Mouse (Mus musculus): Measurements from ENCODE around the gene Abca4. TPM values are rescaled to one million over a fixed set of nuclear protein-coding genes. Genes with fewer than 3 reads are reported as not detected.
A peak's percentile ranks its signal among the peaks of the same experiment; 100 is the strongest.

Abca4 gene
- 0.48 and 1.4 TPM in 2 replicates for polyA plus RNA-seq (2014; fragmentation: Nextera tagmentation; extraction: Ambion mirVana)

DNA sequence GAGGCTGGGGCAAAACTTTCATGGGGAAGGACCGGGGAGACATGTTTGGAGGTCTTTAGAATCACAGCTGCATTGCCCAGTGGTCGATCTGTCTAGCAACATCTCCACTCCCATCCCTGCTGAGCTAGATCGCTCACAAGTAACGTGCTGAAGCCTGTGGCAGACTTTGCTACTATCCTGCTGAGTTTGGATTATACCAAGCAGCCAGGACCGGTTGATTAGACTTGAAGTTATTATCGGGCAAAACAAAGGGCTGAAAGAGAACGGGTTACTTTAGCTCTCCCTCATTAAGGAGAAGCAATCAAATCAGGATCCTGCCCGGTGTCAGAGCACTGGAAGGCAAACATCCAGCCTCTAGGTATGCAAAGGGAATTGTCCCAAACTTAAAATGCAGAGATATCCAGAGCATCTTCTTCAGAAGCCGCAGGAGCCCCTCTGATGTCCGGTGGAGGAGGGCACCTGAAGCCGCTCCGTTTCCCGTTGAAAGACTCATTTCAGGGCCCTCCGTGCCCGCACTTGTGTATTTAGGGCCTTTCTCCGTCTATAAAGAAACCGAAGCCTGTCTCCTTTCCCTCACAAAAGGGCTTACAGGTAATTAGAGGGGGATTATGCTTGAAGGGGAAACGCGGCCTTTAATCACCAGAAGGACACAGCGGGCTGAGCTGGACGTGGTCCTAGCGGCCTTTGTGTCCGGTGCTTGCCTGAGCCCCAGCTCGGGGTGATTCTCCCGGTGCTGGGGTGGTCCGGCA lies at the start of gene Abca4:
Gene Abca4, plus strand, starts transcription at position 645 of the 749 bp plus-strand sequence.
- Histone ChIP-seq H3K36me3 (ENCODE audit: control insufficient read depth, insufficient read depth, low read length) (no peaks in the 10 kb centered on the region), H3K4me2 (ENCODE audit: low read length) (peak within 1 kb of the TSS; percentile 48), H3K27ac (ENCODE audit: low read depth, low read length) (no peak within 1 kb of the TSS), H3K27me3 (replicated peaks; ENCODE audit: control insufficient read depth, insufficient read depth, low read length) (peaks cover 38% of the 10 kb centered on the region), H3K4me3 (ENCODE audit: low read depth, low read length) (peak within 1 kb of the TSS; percentile 13; the same call in 1 of the 2 replicates), H3K9ac (ENCODE audit: low read length) (peak within 1 kb of the TSS; percentile 22), H3K4me1 (ENCODE audit: control insufficient read depth, insufficient read depth, low read length) (peaks cover 43% of the 10 kb centered on the region), H3K9me3 (replicated peaks; ENCODE audit: control insufficient read depth, low read length) (no peaks in the 10 kb centered on the region)
- DNase-seq (ENCODE audit: low spot score) (peak; percentile 74), ATAC-seq (0 out of 2 replicates have a peak, but pooled peaks have one; percentile 2)
- WGBS: under 1% methylated on average over 26 of the region's 26 CpGs

DNA sequence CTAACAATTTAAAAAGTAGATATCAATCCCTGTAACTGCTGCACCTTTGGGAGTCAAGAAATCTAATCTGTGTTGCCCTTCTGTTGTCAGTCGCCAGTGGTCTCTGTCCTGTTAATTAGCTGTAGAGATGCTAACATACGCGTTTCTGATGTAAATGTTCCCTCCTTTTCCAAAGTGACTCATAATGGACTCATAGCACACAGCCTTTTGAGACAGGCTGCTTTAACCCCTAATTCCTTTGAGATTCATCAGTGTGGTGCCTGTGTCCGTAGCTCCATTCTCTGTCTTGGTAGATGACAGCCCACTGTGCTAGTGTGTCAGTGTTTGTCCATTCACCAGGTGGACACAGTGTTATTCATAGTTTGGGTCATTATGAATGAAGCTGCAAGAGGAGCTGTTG lies 49.1 kb upstream of the Abca4 start:
- Histone ChIP-seq H3K36me3 (ENCODE audit: control insufficient read depth, insufficient read depth, low read length) (no peaks in the 10 kb centered on the region), H3K4me3 (ENCODE audit: low read depth, low read length) (no peak overlapping the region), H3K4me1 (ENCODE audit: control insufficient read depth, insufficient read depth, low read length) (no peaks in the 10 kb centered on the region), H3K9ac (ENCODE audit: low read length) (no peak overlapping the region), H3K4me2 (ENCODE audit: low read length) (no peak overlapping the region), H3K27ac (ENCODE audit: low read depth, low read length) (no peak overlapping the region), H3K27me3 (replicated peaks; ENCODE audit: control insufficient read depth, insufficient read depth, low read length) (no peaks in the 10 kb centered on the region), H3K9me3 (replicated peaks; ENCODE audit: control insufficient read depth, low read length) (no peaks in the 10 kb centered on the region)
- DNase-seq (ENCODE audit: low spot score) (no peak), ATAC-seq (no peak)
- 70% methylated on average over 4 of the region's 4 CpGs for WGBS

DNA sequence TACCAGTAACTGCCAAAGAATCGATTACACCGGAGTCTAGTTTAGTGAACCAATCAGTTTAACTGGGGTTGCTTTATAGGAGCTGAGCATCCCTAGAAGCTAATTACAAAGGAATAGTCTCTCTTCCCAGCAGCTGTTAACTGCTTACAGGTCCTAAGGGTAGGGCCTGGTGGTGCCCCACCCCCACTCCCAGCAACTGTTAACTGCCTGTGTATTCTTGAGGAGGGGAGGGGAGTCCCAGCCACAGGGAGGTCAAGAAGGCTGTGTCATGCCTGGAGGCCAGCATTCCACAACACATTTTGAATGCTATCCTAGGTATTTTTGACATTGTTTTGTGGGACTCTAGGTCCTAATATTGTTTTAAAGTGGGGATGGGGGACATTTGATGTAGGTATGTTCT lies 44.3 kb upstream of the Abca4 start:
- ATAC-seq (no peak), DNase-seq (ENCODE audit: low spot score) (no peak)
- no peaks in the 10 kb centered on the region for H3K9me3 ChIP-seq (replicated peaks; ENCODE audit: control insufficient read depth, low read length)
- 84% methylated on average over 2 of the region's 2 CpGs for WGBS
- no peak overlapping the region for H3K9ac ChIP-seq (ENCODE audit: low read length)
- H3K4me1 ChIP-seq (ENCODE audit: control insufficient read depth, insufficient read depth, low read length): no peaks in the 10 kb centered on the region
- no peaks in the 10 kb centered on the region for H3K27me3 ChIP-seq (replicated peaks; ENCODE audit: control insufficient read depth, insufficient read depth, low read length)
- H3K27ac ChIP-seq (ENCODE audit: low read depth, low read length): no peak overlapping the region
- H3K4me3 ChIP-seq (ENCODE audit: low read depth, low read length): no peak overlapping the region
- no peaks in the 10 kb centered on the region for H3K36me3 ChIP-seq (ENCODE audit: control insufficient read depth, insufficient read depth, low read length)
- no peak overlapping the region for H3K4me2 ChIP-seq (ENCODE audit: low read length)

GRCm38 (mm10) chr3:122001568-122001967 lies 42.7 kb upstream of the Abca4 start:
- ATAC-seq (no peak), DNase-seq (ENCODE audit: low spot score) (no peak)
- Histone ChIP-seq H3K4me3 (ENCODE audit: low read depth, low read length) (no peak overlapping the region), H3K4me1 (ENCODE audit: control insufficient read depth, insufficient read depth, low read length) (no peaks in the 10 kb centered on the region), H3K36me3 (ENCODE audit: control insufficient read depth, insufficient read depth, low read length) (no peaks in the 10 kb centered on the region), H3K4me2 (ENCODE audit: low read length) (no peak overlapping the region), H3K27me3 (replicated peaks; ENCODE audit: control insufficient read depth, insufficient read depth, low read length) (no peaks in the 10 kb centered on the region), H3K9me3 (replicated peaks; ENCODE audit: control insufficient read depth, low read length) (no peaks in the 10 kb centered on the region), H3K9ac (ENCODE audit: low read length) (no peak overlapping the region), H3K27ac (ENCODE audit: low read depth, low read length) (no peak overlapping the region)
- WGBS: 81% methylated on average over 6 of the region's 6 CpGs

DNA sequence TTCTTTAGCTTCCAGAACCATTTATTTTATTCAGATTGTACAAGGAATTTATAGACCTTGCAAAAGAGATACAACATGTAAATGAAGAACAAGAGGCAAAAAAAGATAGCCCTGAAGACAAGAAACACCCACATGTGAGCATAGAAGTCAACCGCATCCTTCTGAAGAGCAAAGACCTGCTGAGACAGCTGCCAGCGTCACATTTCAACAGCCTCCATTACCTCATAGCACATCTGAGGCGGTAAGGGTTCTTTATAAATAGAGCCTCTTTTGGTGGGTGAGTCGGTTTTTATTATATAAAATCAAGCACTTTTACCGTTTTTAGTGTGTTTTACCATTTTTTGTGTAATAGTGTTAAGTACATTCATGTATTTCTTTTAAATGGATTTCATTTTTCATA lies 34.4 kb upstream of the Abca4 start:
- no peak for DNase-seq (ENCODE audit: low spot score)
- H3K4me1 ChIP-seq (ENCODE audit: control insufficient read depth, insufficient read depth, low read length): no peaks in the 10 kb centered on the region
- H3K27ac ChIP-seq (ENCODE audit: low read depth, low read length): no peak overlapping the region
- ATAC-seq: no peak
- no peaks in the 10 kb centered on the region for H3K36me3 ChIP-seq (ENCODE audit: control insufficient read depth, insufficient read depth, low read length)
- 93% methylated on average over 5 of the region's 5 CpGs for WGBS
- no peak overlapping the region for H3K9ac ChIP-seq (ENCODE audit: low read length)
- H3K27me3 ChIP-seq (replicated peaks; ENCODE audit: control insufficient read depth, insufficient read depth, low read length): no peaks in the 10 kb centered on the region
- no peak overlapping the region for H3K4me2 ChIP-seq (ENCODE audit: low read length)
- H3K9me3 ChIP-seq (replicated peaks; ENCODE audit: control insufficient read depth, low read length): no peaks in the 10 kb centered on the region
- no peak overlapping the region for H3K4me3 ChIP-seq (ENCODE audit: low read depth, low read length)

- Histone ChIP-seq H3K9ac (ENCODE audit: low read length) (no peak overlapping the region), H3K4me2 (ENCODE audit: low read length) (no peak overlapping the region), H3K27me3 (replicated peaks; ENCODE audit: control insufficient read depth, insufficient read depth, low read length) (no peaks in the 10 kb centered on the region), H3K9me3 (replicated peaks; ENCODE audit: control insufficient read depth, low read length) (no peaks in the 10 kb centered on the region), H3K4me3 (ENCODE audit: low read depth, low read length) (no peak overlapping the region), H3K27ac (ENCODE audit: low read depth, low read length) (no peak overlapping the region), H3K4me1 (ENCODE audit: control insufficient read depth, insufficient read depth, low read length) (no peaks in the 10 kb centered on the region), H3K36me3 (ENCODE audit: control insufficient read depth, insufficient read depth, low read length) (no peaks in the 10 kb centered on the region)
- no peak for DNase-seq (ENCODE audit: low spot score)
- 94% methylated on average over 5 of the region's 5 CpGs for WGBS
- ATAC-seq: no peak
Observed at GRCm38 (mm10) chr3:122010292-122010691, 34.0 kb upstream of the Abca4 start.

- Histone ChIP-seq H3K9me3 (replicated peaks; ENCODE audit: control insufficient read depth, low read length) (no peaks in the 10 kb centered on the region), H3K27me3 (replicated peaks; ENCODE audit: control insufficient read depth, insufficient read depth, low read length) (no peaks in the 10 kb centered on the region), H3K4me2 (ENCODE audit: low read length) (no peak overlapping the region), H3K36me3 (ENCODE audit: control insufficient read depth, insufficient read depth, low read length) (no peaks in the 10 kb centered on the region), H3K4me3 (ENCODE audit: low read depth, low read length) (no peak overlapping the region), H3K4me1 (ENCODE audit: control insufficient read depth, insufficient read depth, low read length) (no peaks in the 10 kb centered on the region), H3K9ac (ENCODE audit: low read length) (no peak overlapping the region), H3K27ac (ENCODE audit: low read depth, low read length) (no peak overlapping the region)
- 80% methylated on average over 1 of the region's 1 CpGs for WGBS
- DNase-seq (ENCODE audit: low spot score) (no peak), ATAC-seq (no peak)
Observed at GRCm38 (mm10) chr3:122012464-122012863, 31.8 kb upstream of the Abca4 start.

DNA sequence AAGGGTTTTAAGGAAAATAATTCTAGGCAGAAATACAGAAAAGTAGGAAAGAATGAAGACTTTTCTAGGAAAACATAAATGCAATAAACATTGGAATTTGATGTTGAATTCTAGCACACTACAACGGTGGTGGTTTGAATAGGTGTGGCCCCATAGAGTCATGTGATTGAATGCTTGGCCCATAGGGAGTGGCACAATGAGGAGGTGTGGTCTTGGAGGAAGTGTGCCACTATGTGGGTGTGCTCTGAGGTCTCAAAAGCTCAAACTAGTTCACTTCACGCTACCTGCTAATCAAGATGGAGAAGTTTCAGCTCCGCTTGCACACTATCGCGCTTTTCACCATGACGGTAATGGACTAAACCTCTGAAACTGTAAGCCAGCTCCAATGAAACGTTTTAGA lies 25.8 kb upstream of the Abca4 start:
- 94% methylated on average over 7 of the region's 7 CpGs for WGBS
- H3K4me2 ChIP-seq (ENCODE audit: low read length): no peak overlapping the region
- no peaks in the 10 kb centered on the region for H3K27me3 ChIP-seq (replicated peaks; ENCODE audit: control insufficient read depth, insufficient read depth, low read length)
- H3K4me1 ChIP-seq (ENCODE audit: control insufficient read depth, insufficient read depth, low read length): no peaks in the 10 kb centered on the region
- no peaks in the 10 kb centered on the region for H3K9me3 ChIP-seq (replicated peaks; ENCODE audit: control insufficient read depth, low read length)
- ATAC-seq: no peak
- no peak for DNase-seq (ENCODE audit: low spot score)
- no peak overlapping the region for H3K4me3 ChIP-seq (ENCODE audit: low read depth, low read length)
- no peaks in the 10 kb centered on the region for H3K36me3 ChIP-seq (ENCODE audit: control insufficient read depth, insufficient read depth, low read length)
- H3K9ac ChIP-seq (ENCODE audit: low read length): no peak overlapping the region
- no peak overlapping the region for H3K27ac ChIP-seq (ENCODE audit: low read depth, low read length)

DNA sequence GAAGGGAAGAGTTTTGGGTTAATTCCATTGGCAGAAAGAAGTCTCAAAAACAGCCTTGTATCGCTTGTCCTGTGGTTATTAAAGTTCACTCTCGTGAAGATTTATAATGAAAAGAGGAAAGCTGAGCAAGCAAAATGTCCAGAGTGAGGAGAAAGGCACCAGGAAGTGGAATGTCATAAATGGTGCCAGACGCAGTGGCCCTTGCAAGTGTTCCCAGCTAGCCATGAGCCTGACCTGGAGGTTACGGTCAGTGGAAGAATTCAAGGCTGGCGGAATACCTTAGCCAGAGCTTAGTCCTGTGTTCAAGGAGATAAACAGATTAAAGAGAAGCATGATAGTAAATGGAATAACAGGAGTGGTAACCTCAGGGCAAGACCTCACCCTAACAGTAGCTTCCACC lies 25.1 kb upstream of the Abca4 start:
- H3K4me1 ChIP-seq (ENCODE audit: control insufficient read depth, insufficient read depth, low read length): no peaks in the 10 kb centered on the region
- 92% methylated on average over 5 of the region's 5 CpGs for WGBS
- no peaks in the 10 kb centered on the region for H3K27me3 ChIP-seq (replicated peaks; ENCODE audit: control insufficient read depth, insufficient read depth, low read length)
- no peak overlapping the region for H3K4me3 ChIP-seq (ENCODE audit: low read depth, low read length)
- no peaks in the 10 kb centered on the region for H3K36me3 ChIP-seq (ENCODE audit: control insufficient read depth, insufficient read depth, low read length)
- no peak for ATAC-seq
- no peak overlapping the region for H3K9ac ChIP-seq (ENCODE audit: low read length)
- DNase-seq (ENCODE audit: low spot score): no peak
- no peaks in the 10 kb centered on the region for H3K9me3 ChIP-seq (replicated peaks; ENCODE audit: control insufficient read depth, low read length)
- H3K27ac ChIP-seq (ENCODE audit: low read depth, low read length): no peak overlapping the region
- H3K4me2 ChIP-seq (ENCODE audit: low read length): no peak overlapping the region
